Mouse (Mus musculus): Measurements from ENCODE around the gene Apoa1. TPM values are rescaled to one million over a fixed set of nuclear protein-coding genes. Genes with fewer than 3 reads are reported as not detected.

Apoa1 gene
- polyA plus RNA-seq, 1 experiment from 2014 or later = 2.9 TPM

DNA sequence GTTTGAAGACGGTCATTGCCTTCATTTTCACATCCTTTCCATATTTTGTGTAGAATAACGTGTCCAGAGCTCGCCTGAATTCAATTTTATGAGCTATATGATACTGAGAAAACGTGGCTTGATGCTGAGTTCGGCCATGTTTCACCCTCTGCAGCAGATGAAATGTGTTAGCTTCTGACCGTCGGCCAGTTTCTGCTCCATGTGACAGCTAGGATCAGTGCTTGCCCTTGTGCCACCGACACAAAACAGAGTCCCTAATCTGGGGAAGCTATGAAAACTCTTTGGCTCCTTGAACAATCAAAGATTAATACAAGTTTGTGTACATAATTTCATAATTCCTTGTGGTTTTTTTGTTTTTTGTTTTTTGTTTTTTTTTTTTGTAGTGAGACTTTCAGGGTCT is 37.1 kb upstream of the Apoa1 start:
- Histone ChIP-seq H3K27ac (replicated peaks; ENCODE audit: low read depth, low read length) (no peak overlapping the region), H3K9ac (ENCODE audit: low read length) (no peak overlapping the region), H3K27me3 (ENCODE audit: control insufficient read depth, insufficient read depth, low read length) (no peaks in the 10 kb centered on the region), H3K9me3 (ENCODE audit: control insufficient read depth, low read length) (no peaks in the 10 kb centered on the region), H3K36me3 (ENCODE audit: control insufficient read depth, insufficient read depth, low read length) (0 out of 2 replicates have a peak, but pooled peaks cover 2% of the 10 kb centered on the region), H3K4me2 (ENCODE audit: low read depth, severe bottlenecking) (no peak overlapping the region), H3K4me3 (ENCODE audit: low read depth, low read length) (no peak overlapping the region), H3K4me1 (ENCODE audit: control insufficient read depth, insufficient read depth, low read length) (no peaks in the 10 kb centered on the region)
- WGBS = 66% methylated on average over 8 of the region's 8 CpGs
- no peak for ATAC-seq (ENCODE audit: insufficient number of reproducible peaks, low FRiP score, low TSS enrichment, low read depth)
- DNase-seq (ENCODE audit: low spot score) = no peak

DNA sequence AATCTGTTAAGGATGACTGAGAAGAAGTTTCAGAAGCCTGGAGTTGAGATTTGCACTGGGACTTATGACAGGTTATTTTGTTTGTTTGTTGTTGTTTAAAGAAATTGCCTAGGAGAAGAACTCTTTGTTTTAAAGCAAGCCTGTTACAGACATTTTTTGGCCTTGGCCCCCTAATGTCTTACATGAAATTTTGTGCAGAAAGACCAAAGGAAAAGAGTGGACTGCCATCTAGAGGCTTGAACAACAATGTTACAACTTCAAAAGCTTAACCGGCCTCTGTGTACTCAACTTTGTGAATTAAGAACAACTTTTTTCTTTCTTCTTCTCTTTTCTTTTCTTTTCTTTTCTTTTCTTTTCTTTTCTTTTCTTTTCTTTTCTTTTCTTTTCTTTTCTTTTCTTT is 36.7 kb upstream of the Apoa1 start:
- Histone ChIP-seq H3K9me3 (ENCODE audit: control insufficient read depth, low read length) (no peaks in the 10 kb centered on the region), H3K27me3 (ENCODE audit: control insufficient read depth, insufficient read depth, low read length) (no peaks in the 10 kb centered on the region), H3K4me3 (ENCODE audit: low read depth, low read length) (no peak overlapping the region), H3K4me2 (ENCODE audit: low read depth, severe bottlenecking) (no peak overlapping the region), H3K36me3 (ENCODE audit: control insufficient read depth, insufficient read depth, low read length) (0 out of 2 replicates have a peak, but pooled peaks cover 2% of the 10 kb centered on the region), H3K27ac (replicated peaks; ENCODE audit: low read depth, low read length) (no peak overlapping the region), H3K4me1 (ENCODE audit: control insufficient read depth, insufficient read depth, low read length) (no peaks in the 10 kb centered on the region), H3K9ac (ENCODE audit: low read length) (no peak overlapping the region)
- DNase-seq (ENCODE audit: low spot score) (no peak), ATAC-seq (ENCODE audit: insufficient number of reproducible peaks, low FRiP score, low TSS enrichment, low read depth) (no peak)
- WGBS = 48% methylated on average over 1 of the region's 1 CpGs

DNA sequence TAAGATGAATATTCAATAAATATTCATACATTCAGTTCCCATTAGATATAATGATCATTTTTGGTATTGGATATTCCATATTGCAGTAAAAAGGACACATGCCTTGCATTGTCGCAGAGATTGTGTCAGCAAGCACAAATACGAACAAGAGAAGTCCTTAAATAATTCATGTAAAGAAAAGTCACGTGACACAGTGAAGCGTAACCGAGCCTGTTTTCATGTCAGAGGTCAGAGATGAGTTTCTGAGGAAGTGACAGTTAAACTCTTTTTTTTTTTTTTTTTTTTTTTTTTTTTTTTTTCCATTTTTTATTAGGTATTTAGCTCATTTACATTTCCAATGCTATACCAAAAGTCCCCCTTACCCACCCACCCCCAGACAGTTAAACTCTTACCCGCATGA is 35.7 kb upstream of the Apoa1 start:
- Histone ChIP-seq H3K9me3 (ENCODE audit: control insufficient read depth, low read length) (no peaks in the 10 kb centered on the region), H3K27ac (replicated peaks; ENCODE audit: low read depth, low read length) (no peak overlapping the region), H3K9ac (ENCODE audit: low read length) (no peak overlapping the region), H3K4me3 (ENCODE audit: low read depth, low read length) (no peak overlapping the region), H3K4me2 (ENCODE audit: low read depth, severe bottlenecking) (no peak overlapping the region), H3K27me3 (ENCODE audit: control insufficient read depth, insufficient read depth, low read length) (no peaks in the 10 kb centered on the region), H3K36me3 (ENCODE audit: control insufficient read depth, insufficient read depth, low read length) (0 out of 2 replicates have a peak, but pooled peaks cover 2% of the 10 kb centered on the region), H3K4me1 (ENCODE audit: control insufficient read depth, insufficient read depth, low read length) (no peaks in the 10 kb centered on the region)
- ATAC-seq (ENCODE audit: insufficient number of reproducible peaks, low FRiP score, low TSS enrichment, low read depth) = no peak
- WGBS = 90% methylated on average over 6 of the region's 6 CpGs
- no peak for DNase-seq (ENCODE audit: low spot score)

DNA sequence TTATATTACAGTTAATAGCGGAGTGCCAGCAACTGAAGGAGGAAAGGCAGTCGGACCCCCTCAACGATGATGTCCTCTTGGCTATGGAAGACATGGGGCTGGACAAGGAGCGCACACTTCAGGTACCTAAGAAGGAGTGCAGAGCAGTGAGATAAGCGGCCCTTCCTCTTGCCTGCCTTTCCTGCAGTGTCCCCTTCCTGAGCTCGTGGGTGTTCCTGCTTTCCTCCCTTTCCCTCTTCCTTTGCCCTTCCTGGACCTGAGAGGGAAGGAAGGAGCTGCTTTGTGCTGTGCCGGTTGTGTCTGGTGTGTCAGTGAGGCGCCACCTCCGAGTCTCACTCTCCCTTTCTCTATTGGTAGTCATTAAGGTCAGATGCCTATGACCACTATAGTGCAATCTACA is 33.6 kb upstream of the Apoa1 start:
- ATAC-seq (ENCODE audit: insufficient number of reproducible peaks, low FRiP score, low TSS enrichment, low read depth) (no peak), DNase-seq (ENCODE audit: low spot score) (no peak)
- H3K36me3 ChIP-seq (ENCODE audit: control insufficient read depth, insufficient read depth, low read length) = 0 out of 2 replicates have a peak, but pooled peaks cover 2% of the 10 kb centered on the region
- H3K4me3 ChIP-seq (ENCODE audit: low read depth, low read length) = no peak overlapping the region
- H3K27ac ChIP-seq (replicated peaks; ENCODE audit: low read depth, low read length) = no peak overlapping the region
- H3K4me1 ChIP-seq (ENCODE audit: control insufficient read depth, insufficient read depth, low read length) = no peaks in the 10 kb centered on the region
- WGBS = 89% methylated on average over 9 of the region's 9 CpGs
- no peaks in the 10 kb centered on the region for H3K9me3 ChIP-seq (ENCODE audit: control insufficient read depth, low read length)
- H3K4me2 ChIP-seq (ENCODE audit: low read depth, severe bottlenecking) = no peak overlapping the region
- H3K9ac ChIP-seq (ENCODE audit: low read length) = no peak overlapping the region
- no peaks in the 10 kb centered on the region for H3K27me3 ChIP-seq (ENCODE audit: control insufficient read depth, insufficient read depth, low read length)

DNA sequence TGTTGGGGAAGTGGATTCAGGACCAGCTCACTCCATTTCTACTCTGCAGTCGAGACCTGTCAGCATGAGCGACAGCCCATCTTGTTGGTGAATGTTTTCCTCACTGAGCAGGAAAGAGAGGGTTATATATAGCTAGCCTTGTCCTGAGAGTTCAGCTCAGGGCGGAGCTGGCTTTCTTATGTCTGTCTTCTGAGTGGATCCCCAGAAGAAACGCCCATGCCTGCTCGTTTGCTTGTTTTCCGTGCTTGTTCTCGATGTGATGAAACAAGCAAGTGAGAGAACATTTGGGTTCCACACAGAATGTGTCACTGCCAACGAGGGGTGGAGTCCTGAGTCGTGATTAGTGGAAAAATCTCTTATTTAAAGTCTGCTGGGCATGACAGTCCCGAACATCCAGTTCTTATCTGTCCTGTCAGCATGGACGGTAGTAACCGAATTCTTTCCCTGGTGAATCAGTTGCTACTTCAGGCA is 31.6 kb upstream of the Apoa1 start:
- Histone ChIP-seq H3K9me3 (ENCODE audit: control insufficient read depth, low read length) (no peaks in the 10 kb centered on the region), H3K27ac (replicated peaks; ENCODE audit: low read depth, low read length) (no peak overlapping the region), H3K27me3 (ENCODE audit: control insufficient read depth, insufficient read depth, low read length) (no peaks in the 10 kb centered on the region), H3K4me2 (ENCODE audit: low read depth, severe bottlenecking) (no peak overlapping the region), H3K9ac (ENCODE audit: low read length) (no peak overlapping the region), H3K4me3 (ENCODE audit: low read depth, low read length) (no peak overlapping the region), H3K4me1 (ENCODE audit: control insufficient read depth, insufficient read depth, low read length) (no peaks in the 10 kb centered on the region), H3K36me3 (ENCODE audit: control insufficient read depth, insufficient read depth, low read length) (peaks cover 5% of the 10 kb centered on the region; the same call in 1 of the 2 replicates)
- DNase-seq (ENCODE audit: low spot score) = no peak
- ATAC-seq (ENCODE audit: insufficient number of reproducible peaks, low FRiP score, low TSS enrichment, low read depth) = no peak
- 82% methylated on average over 12 of the region's 12 CpGs for WGBS

DNA sequence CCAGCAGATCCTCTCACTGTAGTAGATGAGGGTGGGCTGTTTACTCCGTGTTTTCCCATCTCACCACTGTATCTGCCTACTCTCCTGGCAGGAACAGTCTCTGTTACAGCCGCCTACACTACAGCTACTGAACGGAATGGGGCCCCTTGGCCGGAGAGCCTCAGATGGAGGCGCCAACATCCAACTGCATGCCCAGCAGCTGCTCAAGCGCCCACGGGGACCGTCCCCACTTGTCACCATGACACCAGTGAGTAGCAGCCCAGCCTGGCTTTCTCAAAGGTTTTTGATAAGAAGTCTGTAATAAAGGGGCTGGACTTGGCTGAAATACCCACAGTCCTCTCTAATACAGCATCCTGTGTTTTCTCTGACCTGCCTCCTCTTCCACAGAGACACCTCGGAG is 29.9 kb upstream of the Apoa1 start:
- WGBS = 92% methylated on average over 9 of the region's 9 CpGs
- no peaks in the 10 kb centered on the region for H3K4me1 ChIP-seq (ENCODE audit: control insufficient read depth, insufficient read depth, low read length)
- ATAC-seq (ENCODE audit: insufficient number of reproducible peaks, low FRiP score, low TSS enrichment, low read depth) = no peak

DNA sequence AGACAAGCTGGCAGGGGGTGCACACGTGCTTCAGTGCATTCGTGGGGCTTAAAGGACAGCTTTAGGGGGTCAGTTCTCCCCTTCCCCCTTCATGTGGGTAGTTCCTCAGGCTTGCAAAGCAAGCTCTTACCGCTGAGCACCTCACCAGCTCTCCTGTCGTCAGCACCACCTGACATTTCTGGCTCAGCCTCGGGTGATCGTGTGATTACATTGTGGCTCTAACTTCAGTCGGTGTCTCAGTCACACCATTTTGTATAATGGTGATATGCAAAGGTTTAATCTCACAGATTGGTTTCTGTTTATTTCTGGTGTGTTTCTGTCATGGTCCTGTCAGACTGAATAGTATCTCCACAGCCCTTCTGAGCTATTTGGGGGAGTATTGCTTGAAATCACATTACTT is 29.4 kb upstream of the Apoa1 start:
- 87% methylated on average over 7 of the region's 7 CpGs for WGBS
- Histone ChIP-seq H3K27ac (replicated peaks; ENCODE audit: low read depth, low read length) (no peak overlapping the region), H3K36me3 (ENCODE audit: control insufficient read depth, insufficient read depth, low read length) (peaks cover 5% of the 10 kb centered on the region; the same call in 1 of the 2 replicates), H3K4me2 (ENCODE audit: low read depth, severe bottlenecking) (no peak overlapping the region), H3K9ac (ENCODE audit: low read length) (no peak overlapping the region), H3K4me1 (ENCODE audit: control insufficient read depth, insufficient read depth, low read length) (no peaks in the 10 kb centered on the region), H3K9me3 (ENCODE audit: control insufficient read depth, low read length) (no peaks in the 10 kb centered on the region), H3K4me3 (ENCODE audit: low read depth, low read length) (no peak overlapping the region), H3K27me3 (ENCODE audit: control insufficient read depth, insufficient read depth, low read length) (no peaks in the 10 kb centered on the region)
- ATAC-seq (ENCODE audit: insufficient number of reproducible peaks, low FRiP score, low TSS enrichment, low read depth) (no peak), DNase-seq (ENCODE audit: low spot score) (no peak)

More for the DNA sequence above, 29.9 kb upstream of the Apoa1 start:
- Histone ChIP-seq H3K4me2 (ENCODE audit: low read depth, severe bottlenecking) (no peak overlapping the region), H3K36me3 (ENCODE audit: control insufficient read depth, insufficient read depth, low read length) (peaks cover 5% of the 10 kb centered on the region; the same call in 1 of the 2 replicates), H3K27me3 (ENCODE audit: control insufficient read depth, insufficient read depth, low read length) (no peaks in the 10 kb centered on the region), H3K9me3 (ENCODE audit: control insufficient read depth, low read length) (no peaks in the 10 kb centered on the region), H3K27ac (replicated peaks; ENCODE audit: low read depth, low read length) (no peak overlapping the region), H3K4me3 (ENCODE audit: low read depth, low read length) (no peak overlapping the region), H3K9ac (ENCODE audit: low read length) (no peak overlapping the region)
- no peak for DNase-seq (ENCODE audit: low spot score)

DNA sequence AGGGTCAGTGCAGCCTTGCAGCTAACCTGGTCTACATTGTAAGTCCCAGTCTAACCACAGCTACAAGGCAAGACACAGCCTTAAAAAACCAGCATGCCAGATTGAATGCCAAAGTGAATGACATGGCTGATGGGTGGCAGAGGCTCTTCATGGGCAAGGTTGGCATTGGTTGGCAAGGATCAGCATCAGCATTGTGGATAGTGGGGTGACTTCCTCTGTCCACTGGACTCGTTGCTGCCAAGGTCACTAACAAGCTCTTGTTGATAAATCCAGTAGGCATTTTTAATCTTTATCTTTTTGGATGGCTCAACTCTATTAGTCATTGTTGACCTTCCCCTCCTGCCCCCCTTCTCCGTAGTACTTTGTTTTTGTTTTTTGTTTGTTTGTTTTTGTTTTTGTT is 28.8 kb upstream of the Apoa1 start:
- Histone ChIP-seq H3K36me3 (ENCODE audit: control insufficient read depth, insufficient read depth, low read length) (peaks cover 5% of the 10 kb centered on the region; the same call in 1 of the 2 replicates), H3K27me3 (ENCODE audit: control insufficient read depth, insufficient read depth, low read length) (no peaks in the 10 kb centered on the region), H3K4me2 (ENCODE audit: low read depth, severe bottlenecking) (no peak overlapping the region), H3K9me3 (ENCODE audit: control insufficient read depth, low read length) (no peaks in the 10 kb centered on the region), H3K4me1 (ENCODE audit: control insufficient read depth, insufficient read depth, low read length) (no peaks in the 10 kb centered on the region), H3K27ac (replicated peaks; ENCODE audit: low read depth, low read length) (no peak overlapping the region), H3K9ac (ENCODE audit: low read length) (no peak overlapping the region), H3K4me3 (ENCODE audit: low read depth, low read length) (no peak overlapping the region)
- DNase-seq (ENCODE audit: low spot score) (no peak), ATAC-seq (ENCODE audit: insufficient number of reproducible peaks, low FRiP score, low TSS enrichment, low read depth) (no peak)
- WGBS = 85% methylated on average over 2 of the region's 2 CpGs

Measured in limb, embryonic 11.5 days (tissue).